10 mouse cellular contexts compared by ENCODE assay signal in genomic region chr12:76527245-76527881, GRCm38 (mm10). TPM values are rescaled to one million over a fixed set of nuclear protein-coding genes. Genes with fewer than 3 reads are reported as not detected.
DNase-seq lines count a peak whose midpoint lies in the region; ATAC-seq and TF ChIP-seq lines count a peak whose summit lies in the region.
"Had no signal": no experiment of that assay in that cellular context is flagged by ENCODE, and none has a peak within 500 bp of the region (broad histone marks: within the 10 kb centered on the region; RNA-seq: fewer than 3 reads in every experiment).

No protein-coding gene starts in this region.

- no peak for TF ChIP-seq CTCF in left cerebral cortex, adult 2 months (IDR thresholded peaks at IDR 0.05)

- H3K36me3 ChIP-seq in limb, embryonic 10.5 days = no peaks in the 10 kb centered on the region

- no peak overlapping the region for H3K4me3 ChIP-seq in limb, embryonic 10.5 days
- no peak overlapping the region for H3K4me3 ChIP-seq in left cerebral cortex, adult 2 months

- intact Hi-C loops in left cerebral cortex, adult 2 months (cut with DNase I) = no loop called here

- H3K27me3 ChIP-seq in limb, embryonic 10.5 days (ENCODE audit: low read depth, poor library complexity, severe bottlenecking) = peaks cover 19% of the 10 kb centered on the region; the same call in 1 of the 2 replicates

- H3K4me1 ChIP-seq in limb, embryonic 10.5 days = peaks cover 21% of the 10 kb centered on the region

- H3K27ac ChIP-seq in limb, embryonic 10.5 days = no peak overlapping the region
- no peak overlapping the region for H3K27ac ChIP-seq in left cerebral cortex, adult 2 months

- WGBS in limb, embryonic 10.5 days = 69% methylated on average over 9 of the region's 9 CpGs

- DNase-seq in CD4-positive, CD25-positive, alpha-beta regulatory T cell, adult 2 months (ENCODE audit: low read depth, low spot score) = peak; percentile 38
- DNase-seq in lung, postnatal 10 days = peak; percentile 62
- DNase-seq in spleen, adult 18-20 months = peak; percentile 50 to 56
- DNase-seq in adrenal gland, postnatal 36 days = no peak
- DNase-seq in cerebellum, postnatal 4 days (ENCODE audit: low spot score in 2 of 2) = no peak
- DNase-seq in limb, embryonic 10.5 days (ENCODE audit: low spot score) = no peak
- DNase-seq in left cerebral cortex, adult 2 months (ENCODE audit: extremely low spot score in 1 of 2, low spot score in 2 of 2) = no peak
- DNase-seq: heart, postnatal 4 days; midbrain, embryonic 14.5 days had no signal

- H3K9me3 ChIP-seq in limb, embryonic 10.5 days (replicated peaks) = no peaks in the 10 kb centered on the region

- ATAC-seq in activated CD4-positive, CD25-positive, alpha-beta regulatory T cell, adult 4 months = peak; percentile 82

RNA-seq across cellular contexts. Expression of gene Plekhg3, which starts 3.3 kb away (rescaled TPM):
- 1 to 10 TPM; 2.5 to 3.7 TPM for polyA plus RNA-seq in activated CD4-positive, CD25-positive, alpha-beta regulatory T cell, adult 4 months (2017; shearing (Covaris generic))
- total RNA-seq in adrenal gland, postnatal 36 days (2021) = 10 to 100 TPM; 11.1 to 13.0 TPM
- polyA plus RNA-seq in limb, embryonic 10.5 days (2016; fragmentation: Nextera tagmentation; extraction: Ambion mirVana) = 5.7 and 6.2 TPM in 2 replicates
- total RNA-seq in left cerebral cortex, adult 2 months (2021) = 10 to 100 TPM; 15.0 to 15.2 TPM

Comparison
In these comparisons a context has a peak if more than half of its experiments do, and no peak if none do; other contexts are left out.
1. DNase-seq: peak in CD4-positive, CD25-positive, alpha-beta regulatory T cell, adult 2 months (single experiment), lung, postnatal 10 days (single experiment) and spleen, adult 18-20 months (2 of 2); none in adrenal gland, postnatal 36 days (0 of 2), cerebellum, postnatal 4 days (0 of 2), limb, embryonic 10.5 days (single experiment) and left cerebral cortex, adult 2 months (0 of 2).